Mouse (Mus musculus): ENCODE results near the gene Cpeb2. TPM values are rescaled to one million over a fixed set of nuclear protein-coding genes. Genes with fewer than 3 reads are reported as not detected.

The Cpeb2 gene
- polyA plus RNA-seq, 1 experiment = 1.5 TPM

DNA sequence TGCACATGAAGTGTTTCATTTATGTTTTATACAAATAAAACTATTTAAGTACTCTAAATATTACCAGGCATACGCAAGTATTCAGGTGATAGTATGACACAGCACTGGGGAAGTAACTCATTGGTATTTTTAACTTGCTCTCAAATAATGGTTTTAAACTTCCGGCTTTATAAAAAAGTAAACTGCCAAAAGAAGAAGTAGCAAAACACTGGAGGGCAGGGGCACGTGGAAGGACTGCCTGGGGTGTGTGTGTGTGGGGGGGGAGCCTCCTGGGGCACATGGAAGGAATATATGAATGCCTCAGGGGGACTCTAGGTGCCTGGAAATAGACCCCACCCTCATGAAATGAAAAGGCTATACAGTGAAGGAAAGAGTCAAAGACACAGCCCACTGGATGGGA is 46.8 kb downstream of the Cpeb2 start:
- Histone ChIP-seq H3K27me3 (ENCODE audit: control insufficient read depth, insufficient read depth, insufficient read length) (no peaks in the 10 kb centered on the region), H3K79me2 (ENCODE audit: control insufficient read depth, insufficient read depth) (no peaks in the 10 kb centered on the region), H3K79me3 (ENCODE audit: low read depth) (no peaks in the 10 kb centered on the region), H3K4me3 (ENCODE audit: insufficient read depth, poor library complexity, severe bottlenecking) (no peak overlapping the region), H3K36me3 (ENCODE audit: control insufficient read depth, insufficient read depth) (peaks cover 5% of the 10 kb centered on the region), H3ac (ENCODE audit: control insufficient read depth, insufficient read length, low read depth) (no peak overlapping the region)
- TF ChIP-seq FOSL1 (IDR thresholded peaks at IDR 0.05; ENCODE audit: insufficient read depth, low read length, poor library complexity, severe bottlenecking) = no peak
- no peak for TF ChIP-seq MYOG (IDR thresholded peaks at IDR 0.05; ENCODE audit: control insufficient read depth, extremely low read depth, insufficient read length)
- no peak for TF ChIP-seq MAX (IDR thresholded peaks at IDR 0.05)
- no peak for TF ChIP-seq CTCF (IDR thresholded peaks at IDR 0.05; ENCODE audit: control insufficient read depth, insufficient read depth, insufficient read length)
- TF ChIP-seq CEBPB (IDR thresholded peaks at IDR 0.05; ENCODE audit: low read depth) = no peak
- TF ChIP-seq USF1 (IDR thresholded peaks at IDR 0.05; ENCODE audit: low read depth) = no peak
- TF ChIP-seq MYOD1 (IDR thresholded peaks at IDR 0.05; ENCODE audit: control insufficient read depth, insufficient read length, low read depth) = no peak

DNA sequence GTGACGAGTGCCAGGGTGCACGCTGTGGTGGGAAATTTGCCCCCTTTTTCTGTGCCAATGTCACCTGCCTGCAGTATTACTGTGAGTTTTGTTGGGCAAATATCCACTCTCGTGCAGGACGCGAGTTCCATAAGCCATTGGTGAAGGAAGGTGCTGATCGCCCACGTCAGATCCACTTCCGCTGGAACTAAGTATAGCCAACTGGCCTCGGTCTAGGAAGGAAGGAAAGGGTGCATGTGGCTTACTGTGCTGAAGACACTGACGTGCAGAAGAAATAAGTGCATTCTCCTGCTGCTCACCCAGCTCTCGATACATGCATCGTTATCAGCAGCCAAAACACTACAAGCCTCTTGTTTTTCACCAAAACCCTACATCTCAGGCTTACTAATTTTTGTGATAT is 52.8 kb downstream of the Cpeb2 start:
- TF ChIP-seq MYOG (IDR thresholded peaks at IDR 0.05; ENCODE audit: control insufficient read depth, extremely low read depth, insufficient read length) (no peak), MAX (IDR thresholded peaks at IDR 0.05) (no peak), FOSL1 (IDR thresholded peaks at IDR 0.05; ENCODE audit: insufficient read depth, low read length, poor library complexity, severe bottlenecking) (no peak), CEBPB (IDR thresholded peaks at IDR 0.05; ENCODE audit: low read depth) (no peak), USF1 (IDR thresholded peaks at IDR 0.05; ENCODE audit: low read depth) (no peak), CTCF (IDR thresholded peaks at IDR 0.05; ENCODE audit: control insufficient read depth, insufficient read depth, insufficient read length) (no peak), MYOD1 (IDR thresholded peaks at IDR 0.05; ENCODE audit: control insufficient read depth, insufficient read length, low read depth) (no peak)
- H3ac ChIP-seq (ENCODE audit: control insufficient read depth, insufficient read length, low read depth) = no peak overlapping the region

DNA sequence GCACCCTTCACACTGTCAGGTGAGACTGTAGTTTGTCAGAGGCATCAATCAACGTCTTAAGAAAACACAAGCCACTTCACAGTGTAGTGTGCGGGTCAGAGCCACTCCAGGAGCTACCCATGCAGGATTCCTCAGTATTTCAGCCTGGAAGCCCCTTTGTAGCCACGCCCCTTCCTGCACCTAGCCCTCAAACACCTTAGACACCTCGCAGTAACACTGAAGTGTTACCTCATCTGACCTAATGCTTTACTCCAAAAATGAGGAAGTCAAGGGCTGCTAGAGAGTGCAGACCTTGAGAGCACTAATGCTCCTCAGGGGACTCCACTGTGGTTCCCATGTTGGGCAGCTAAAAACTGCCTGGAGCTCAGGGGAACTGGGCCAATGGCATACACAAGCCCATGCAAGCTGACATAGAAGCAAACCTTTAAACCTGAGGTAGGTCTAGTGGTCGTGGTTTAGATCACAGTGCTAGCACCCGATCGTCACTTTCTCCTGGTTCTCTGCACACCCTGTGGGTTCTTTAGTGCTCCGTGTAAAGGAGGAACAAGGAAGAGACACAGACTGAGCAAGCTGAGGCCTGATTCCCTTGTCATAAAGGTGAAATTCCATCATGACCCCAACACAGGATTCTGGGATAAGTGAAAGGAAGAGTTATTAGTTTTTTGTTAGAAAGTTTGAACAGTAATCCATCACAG is 56.9 kb downstream of the Cpeb2 start:
- Histone ChIP-seq H3K79me3 (ENCODE audit: low read depth) (no peaks in the 10 kb centered on the region), H3K36me3 (ENCODE audit: control insufficient read depth, insufficient read depth) (no peaks in the 10 kb centered on the region), H3K79me2 (ENCODE audit: control insufficient read depth, insufficient read depth) (no peaks in the 10 kb centered on the region), H3K4me3 (ENCODE audit: insufficient read depth, poor library complexity, severe bottlenecking) (no peak overlapping the region), H3K27me3 (ENCODE audit: control insufficient read depth, insufficient read depth, insufficient read length) (no peaks in the 10 kb centered on the region), H3ac (ENCODE audit: control insufficient read depth, insufficient read length, low read depth) (no peak overlapping the region)
- TF ChIP-seq MYOG (IDR thresholded peaks at IDR 0.05; ENCODE audit: control insufficient read depth, extremely low read depth, insufficient read length) (no peak), MYOD1 (IDR thresholded peaks at IDR 0.05; ENCODE audit: control insufficient read depth, insufficient read length, low read depth) (no peak), MAX (IDR thresholded peaks at IDR 0.05) (no peak), CEBPB (IDR thresholded peaks at IDR 0.05; ENCODE audit: low read depth) (no peak), CTCF (IDR thresholded peaks at IDR 0.05; ENCODE audit: control insufficient read depth, insufficient read depth, insufficient read length) (no peak), FOSL1 (IDR thresholded peaks at IDR 0.05; ENCODE audit: insufficient read depth, low read length, poor library complexity, severe bottlenecking) (no peak)

More for the DNA sequence above, 52.8 kb downstream of the Cpeb2 start:
- Histone ChIP-seq H3K4me3 (ENCODE audit: insufficient read depth, poor library complexity, severe bottlenecking) (no peak overlapping the region), H3K79me2 (ENCODE audit: control insufficient read depth, insufficient read depth) (no peaks in the 10 kb centered on the region), H3K27me3 (ENCODE audit: control insufficient read depth, insufficient read depth, insufficient read length) (no peaks in the 10 kb centered on the region), H3K79me3 (ENCODE audit: low read depth) (no peaks in the 10 kb centered on the region), H3K36me3 (ENCODE audit: control insufficient read depth, insufficient read depth) (peaks cover 5% of the 10 kb centered on the region)

DNA sequence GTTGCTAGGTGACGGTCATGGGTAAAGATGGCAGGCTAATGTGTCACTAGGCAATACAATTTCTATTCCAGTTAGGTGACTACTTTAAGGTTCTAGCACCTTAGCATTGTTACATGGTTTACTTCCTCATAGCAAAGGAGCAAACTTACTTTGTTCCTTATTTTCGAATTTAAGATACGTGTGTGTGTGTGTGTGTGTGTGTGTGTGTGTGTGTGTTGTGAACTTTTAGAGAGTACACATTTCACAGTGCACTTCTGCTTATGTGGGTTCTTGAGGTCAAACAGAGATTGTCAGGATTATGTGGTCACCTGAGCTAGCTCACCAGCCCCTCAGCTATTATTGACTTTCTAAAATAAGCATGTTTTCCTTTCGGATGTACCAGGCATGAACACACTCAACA is 60.2 kb downstream of the Cpeb2 start:
- no peak for TF ChIP-seq USF1 (IDR thresholded peaks at IDR 0.05; ENCODE audit: low read depth)
- no peak for TF ChIP-seq CTCF (IDR thresholded peaks at IDR 0.05; ENCODE audit: control insufficient read depth, insufficient read depth, insufficient read length)
- no peak for TF ChIP-seq FOSL1 (IDR thresholded peaks at IDR 0.05; ENCODE audit: insufficient read depth, low read length, poor library complexity, severe bottlenecking)
- no peak for TF ChIP-seq CEBPB (IDR thresholded peaks at IDR 0.05; ENCODE audit: low read depth)
- TF ChIP-seq MYOG (IDR thresholded peaks at IDR 0.05; ENCODE audit: control insufficient read depth, extremely low read depth, insufficient read length) = no peak
- no peak for TF ChIP-seq MAX (IDR thresholded peaks at IDR 0.05)
- TF ChIP-seq MYOD1 (IDR thresholded peaks at IDR 0.05; ENCODE audit: control insufficient read depth, insufficient read length, low read depth) = no peak
- no peak overlapping the region for H3ac ChIP-seq (ENCODE audit: control insufficient read depth, insufficient read length, low read depth)

DNA sequence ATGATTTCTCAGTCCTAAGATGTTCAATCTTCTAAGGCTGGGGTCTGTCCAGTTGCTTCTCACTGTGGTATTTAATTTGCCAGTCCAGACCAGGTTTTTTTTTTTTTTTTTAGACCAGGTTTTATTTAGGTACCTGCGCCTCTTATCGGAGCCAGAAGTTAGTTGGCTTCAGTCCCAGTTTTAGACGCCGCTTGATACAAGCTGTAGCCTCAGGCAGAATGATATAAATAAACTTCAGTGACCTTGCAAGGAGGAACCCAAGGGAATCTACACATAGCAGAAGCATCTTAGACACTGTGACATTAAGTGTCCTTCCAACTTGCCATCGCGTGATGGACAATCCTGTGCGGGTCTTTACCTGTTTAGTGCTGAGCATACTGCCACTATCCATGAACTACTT is 64.5 kb downstream of the Cpeb2 start:
- no peak for TF ChIP-seq MYOD1 (IDR thresholded peaks at IDR 0.05; ENCODE audit: control insufficient read depth, insufficient read length, low read depth)
- TF ChIP-seq CEBPB (IDR thresholded peaks at IDR 0.05; ENCODE audit: low read depth) = no peak
- TF ChIP-seq USF1 (IDR thresholded peaks at IDR 0.05; ENCODE audit: low read depth) = no peak
- no peak for TF ChIP-seq CTCF (IDR thresholded peaks at IDR 0.05; ENCODE audit: control insufficient read depth, insufficient read depth, insufficient read length)
- no peak for TF ChIP-seq MAX (IDR thresholded peaks at IDR 0.05)
- no peak for TF ChIP-seq MYOG (IDR thresholded peaks at IDR 0.05; ENCODE audit: control insufficient read depth, extremely low read depth, insufficient read length)
- no peak for TF ChIP-seq FOSL1 (IDR thresholded peaks at IDR 0.05; ENCODE audit: insufficient read depth, low read length, poor library complexity, severe bottlenecking)
- Histone ChIP-seq H3K27me3 (ENCODE audit: control insufficient read depth, insufficient read depth, insufficient read length) (no peaks in the 10 kb centered on the region), H3K79me3 (ENCODE audit: low read depth) (no peaks in the 10 kb centered on the region), H3K4me3 (ENCODE audit: insufficient read depth, poor library complexity, severe bottlenecking) (no peak overlapping the region), H3ac (ENCODE audit: control insufficient read depth, insufficient read length, low read depth) (no peak overlapping the region), H3K36me3 (ENCODE audit: control insufficient read depth, insufficient read depth) (no peaks in the 10 kb centered on the region), H3K79me2 (ENCODE audit: control insufficient read depth, insufficient read depth) (no peaks in the 10 kb centered on the region)

More for the DNA sequence above, 60.2 kb downstream of the Cpeb2 start:
- no peaks in the 10 kb centered on the region for H3K27me3 ChIP-seq (ENCODE audit: control insufficient read depth, insufficient read depth, insufficient read length)
- H3K4me3 ChIP-seq (ENCODE audit: insufficient read depth, poor library complexity, severe bottlenecking) = no peak overlapping the region
- no peaks in the 10 kb centered on the region for H3K36me3 ChIP-seq (ENCODE audit: control insufficient read depth, insufficient read depth)
- H3K79me3 ChIP-seq (ENCODE audit: low read depth) = no peaks in the 10 kb centered on the region
- H3K79me2 ChIP-seq (ENCODE audit: control insufficient read depth, insufficient read depth) = no peaks in the 10 kb centered on the region

Measured in C2C12 (cell line).